8 mouse cellular contexts compared by ENCODE assay signal in genomic region chr13:3477997-3478728, GRCm38 (mm10). TPM values are rescaled to one million over a fixed set of nuclear protein-coding genes. Genes with fewer than 3 reads are reported as not detected.
DNase-seq lines count a peak whose midpoint lies in the region; ATAC-seq lines count a peak whose summit lies in the region.

No protein-coding gene starts in this region.

- peak overlapping the region; percentile 53 for H3K9ac ChIP-seq in kidney, embryonic 14.5 days (ENCODE audit: low read depth, low read length)
- H3K9ac ChIP-seq in limb, embryonic 13.5 days = peak overlapping the region; percentile 66
- peak overlapping the region; percentile 64 for H3K9ac ChIP-seq in midbrain, embryonic 14.5 days (replicated peaks; ENCODE audit: low read length)

- H3K36me3 ChIP-seq in erythroblast, embryonic 14.5 days (ENCODE audit: control insufficient read depth) = no peaks in the 10 kb centered on the region
- H3K36me3 ChIP-seq in kidney, embryonic 14.5 days (ENCODE audit: control insufficient read depth, insufficient read depth, low read length) = no peaks in the 10 kb centered on the region
- no peaks in the 10 kb centered on the region for H3K36me3 ChIP-seq in limb, embryonic 13.5 days
- no peaks in the 10 kb centered on the region for H3K36me3 ChIP-seq in midbrain, embryonic 14.5 days (ENCODE audit: control insufficient read depth, insufficient read depth, low read length)

- H3K4me2 ChIP-seq in kidney, embryonic 14.5 days (replicated peaks; ENCODE audit: low read depth, low read length) = peak overlapping the region; percentile 81
- H3K4me2 ChIP-seq in limb, embryonic 13.5 days (replicated peaks) = peak overlapping the region; percentile 86
- H3K4me2 ChIP-seq in midbrain, embryonic 14.5 days (ENCODE audit: low read length) = peak overlapping the region; percentile 80

- peak overlapping the region; percentile 59 for H3K4me3 ChIP-seq in erythroblast, embryonic 14.5 days (replicated peaks)
- H3K4me3 ChIP-seq in kidney, embryonic 14.5 days (ENCODE audit: low read length) = peak overlapping the region; percentile 63
- peak overlapping the region; percentile 66 for H3K4me3 ChIP-seq in limb, embryonic 13.5 days
- H3K4me3 ChIP-seq in midbrain, embryonic 14.5 days (replicated peaks; ENCODE audit: low read depth, low read length) = peak overlapping the region; percentile 68

- H3K4me1 ChIP-seq in erythroblast, embryonic 14.5 days (ENCODE audit: control insufficient read depth) = peaks cover 6% of the 10 kb centered on the region
- H3K4me1 ChIP-seq in kidney, embryonic 14.5 days (ENCODE audit: control insufficient read depth, insufficient read depth, low read length) = no peaks in the 10 kb centered on the region
- H3K4me1 ChIP-seq in limb, embryonic 13.5 days = peaks cover 3% of the 10 kb centered on the region; the same call in 1 of the 2 replicates
- H3K4me1 ChIP-seq in midbrain, embryonic 14.5 days (ENCODE audit: control insufficient read depth, insufficient read depth, low read length) = no peaks in the 10 kb centered on the region

- ATAC-seq in erythroblast, adult 5-6 weeks (replicated peaks; ENCODE audit: low FRiP score, poor library complexity, severe bottlenecking) = no peak
- peak; percentile 99 for ATAC-seq in kidney, embryonic 14.5 days (ENCODE audit: low FRiP score, low TSS enrichment)
- ATAC-seq in limb, embryonic 13.5 days (ENCODE audit: low FRiP score, low read depth) = peak; percentile 95
- peak; percentile 97 for ATAC-seq in midbrain, embryonic 14.5 days (ENCODE audit: low FRiP score, low TSS enrichment)

- H3K9me3 ChIP-seq in erythroblast, embryonic 14.5 days (ENCODE audit: control insufficient read depth, low read length) = peaks cover 5% of the 10 kb centered on the region
- no peaks in the 10 kb centered on the region for H3K9me3 ChIP-seq in kidney, embryonic 14.5 days (ENCODE audit: control insufficient read depth, low read length)
- H3K9me3 ChIP-seq in limb, embryonic 13.5 days = no peaks in the 10 kb centered on the region
- no peaks in the 10 kb centered on the region for H3K9me3 ChIP-seq in midbrain, embryonic 14.5 days (ENCODE audit: control insufficient read depth, low read length)

- no peak overlapping the region for H3K27ac ChIP-seq in kidney, embryonic 14.5 days (ENCODE audit: low read depth, low read length)
- H3K27ac ChIP-seq in limb, embryonic 13.5 days = no peak overlapping the region
- H3K27ac ChIP-seq in midbrain, embryonic 14.5 days (replicated peaks; ENCODE audit: low read depth, low read length) = peak overlapping the region; percentile 37; the same call in 1 of the 2 replicates

- H3K27me3 ChIP-seq in erythroblast, embryonic 14.5 days (ENCODE audit: control insufficient read depth) = no peaks in the 10 kb centered on the region; the same call in 1 of the 2 replicates
- no peaks in the 10 kb centered on the region for H3K27me3 ChIP-seq in kidney, embryonic 14.5 days (ENCODE audit: control insufficient read depth, insufficient read depth, low read length)
- no peaks in the 10 kb centered on the region for H3K27me3 ChIP-seq in limb, embryonic 13.5 days
- H3K27me3 ChIP-seq in midbrain, embryonic 14.5 days (ENCODE audit: control insufficient read depth, insufficient read depth, low read length) = no peaks in the 10 kb centered on the region

- peak; percentile 90 for DNase-seq in embryo, embryonic 11 days
- DNase-seq in heart, adult 8-10 months (ENCODE audit: low spot score) = peak; percentile 26
- peak; percentile 88 for DNase-seq in midbrain, embryonic 14.5 days
- DNase-seq in spleen, postnatal 10 days (ENCODE audit: low spot score in 2 of 2) = peak; percentile 9 to 49

- WGBS in kidney, embryonic 14.5 days = 1% methylated on average over 44 of the region's 45 CpGs
- WGBS in limb, embryonic 13.5 days = 2% methylated on average over 44 of the region's 45 CpGs
- 3% methylated on average over 45 of the region's 45 CpGs for WGBS in midbrain, embryonic 14.5 days

RNA-seq across cellular contexts. Expression of gene Gdi2, which starts 59.7 kb away (rescaled TPM):
- polyA plus RNA-seq in erythroblast, embryonic 14.5 days (2012) = 6.2 and 7.3 TPM in 2 replicates
- 130 and 147 TPM in 2 replicates for total RNA-seq in erythroblast, adult 5-6 weeks (2015; ENCODE audit: low replicate concordance)
- total RNA-seq in erythroblast, adult 5-6 weeks (2017; ENCODE audit: low replicate concordance) = 125 and 139 TPM in 2 replicates
- total RNA-seq in heart, adult 8-10 months (2022) = 100 to 1,000 TPM; 235 to 261 (median 251) TPM
- 412 and 465 TPM in 2 replicates for polyA plus RNA-seq in kidney, embryonic 14.5 days (2014; fragmentation: Nextera tagmentation; extraction: Ambion mirVana)
- 446 and 450 TPM in 2 replicates for polyA plus RNA-seq in limb, embryonic 13.5 days (2015; fragmentation: Nextera tagmentation; extraction: Ambion mirVana)
- polyA plus RNA-seq in midbrain, embryonic 14.5 days (2014; fragmentation: Nextera tagmentation; extraction: Ambion mirVana) = 416 and 508 TPM in 2 replicates

Comparison
In these comparisons a context has a peak if more than half of its experiments do, and no peak if none do; other contexts are left out.
1. DNase-seq: peak in every context shown above with its lines; median percentile 90 in embryo, embryonic 11 days; 88 in midbrain, embryonic 14.5 days; 29 in spleen, postnatal 10 days; 26 in heart, adult 8-10 months.
2. RNA of gene Gdi2, which starts 59.7 kb away (polyA plus RNA-seq): 416 to 508 TPM in midbrain, embryonic 14.5 days, 412 to 465 TPM in kidney, embryonic 14.5 days and 446 to 450 TPM in limb, embryonic 13.5 days; 6.2 to 7.3 TPM in erythroblast, embryonic 14.5 days; every median in the first group is over 10 times any median in the second.
3. Peak in every context shown above with its lines, with median percentiles within 50 percentile points of each other: H3K4me3 ChIP-seq, H3K4me2 ChIP-seq and H3K9ac ChIP-seq.